13 mouse cellular contexts compared by ENCODE assay signal in genomic region chr7:63901346-63901745, GRCm38 (mm10). TPM values are rescaled to one million over a fixed set of nuclear protein-coding genes. Genes with fewer than 3 reads are reported as not detected.
DNase-seq lines count a peak whose midpoint lies in the region; ATAC-seq and TF ChIP-seq lines count a peak whose summit lies in the region.
"Had no signal": no experiment of that assay in that cellular context is flagged by ENCODE, and none has a peak within 500 bp of the region (broad histone marks: within the 10 kb centered on the region; RNA-seq: fewer than 3 reads in every experiment).

No protein-coding gene starts in this region.

- DNase-seq in frontal cortex, adult 2 months (ENCODE audit: extremely low spot score in 1 of 2, low spot score in 1 of 2): no peak
- DNase-seq in liver, adult 2 months (ENCODE audit: extremely low read depth, low read depth, low spot score): no peak
- DNase-seq in liver, embryonic 11.5 days (ENCODE audit: low spot score): no peak
- DNase-seq in brain, embryonic 14.5 days (ENCODE audit: low read depth): peak; percentile 73
- peak; percentile 66 for DNase-seq in left cerebral cortex, postnatal 4 days
- DNase-seq in adrenal gland, postnatal 4 days (ENCODE audit: low spot score in 2 of 2): no peak
- no peak for DNase-seq in gastrocnemius, postnatal 4 days (ENCODE audit: low spot score in 2 of 2)
- DNase-seq: kidney, postnatal 10 days; liver had no signal

- TF ChIP-seq POLR2A in liver, adult 2 months (IDR thresholded peaks at IDR 0.05; ENCODE audit: extremely low read depth, insufficient read depth, low read length): no peak
- no peak for TF ChIP-seq POLR2A in brain, embryonic 14.5 days (IDR thresholded peaks at IDR 0.05; ENCODE audit: borderline replicate concordance, extremely low read depth, insufficient read depth, insufficient read length, poor library complexity, severe bottlenecking)

- H3K9me3 ChIP-seq in liver, embryonic 11.5 days (ENCODE audit: control insufficient read depth, low read length): no peaks in the 10 kb centered on the region
- H3K9me3 ChIP-seq: megakaryocyte, embryonic 14.5 days had no signal

- peak overlapping the region; percentile 71; the same call in 1 of the 2 replicates for H3K27ac ChIP-seq in liver, adult 2 months (replicated peaks; ENCODE audit: insufficient read depth, low read depth, low read length)
- no peak overlapping the region for H3K27ac ChIP-seq in liver, embryonic 11.5 days (ENCODE audit: low read depth, low read length)

- no peak for TF ChIP-seq CTCF in liver, adult 2 months (IDR thresholded peaks at IDR 0.05; ENCODE audit: low read depth, low read length)
- TF ChIP-seq CTCF in brain, embryonic 14.5 days (IDR thresholded peaks at IDR 0.05; ENCODE audit: borderline replicate concordance, extremely low read depth, insufficient read depth, insufficient read length): no peak

- H3K36me3 ChIP-seq in liver, adult 2 months (ENCODE audit: control insufficient read depth, insufficient read depth, low read length): no peaks in the 10 kb centered on the region
- H3K36me3 ChIP-seq in liver, embryonic 11.5 days (ENCODE audit: control insufficient read depth, insufficient read depth, low read length): no peaks in the 10 kb centered on the region

- H3K79me2 ChIP-seq in liver, adult 2 months (ENCODE audit: control insufficient read depth, insufficient read depth, low read length): peaks cover 66% of the 10 kb centered on the region; the same call in 1 of the 2 replicates

- 73% methylated on average over 11 of the region's 11 CpGs for WGBS in liver, adult 2 months
- WGBS in liver, embryonic 11.5 days: 76% methylated on average over 11 of the region's 11 CpGs

- H3K27me3 ChIP-seq in liver, adult 2 months (ENCODE audit: control insufficient read depth, insufficient read depth, low read length): no peaks in the 10 kb centered on the region
- peaks cover 5% of the 10 kb centered on the region for H3K27me3 ChIP-seq in liver, embryonic 11.5 days (replicated peaks; ENCODE audit: control insufficient read depth, insufficient read depth, low read length)

- H3K4me3 ChIP-seq in liver, adult 2 months (ENCODE audit: insufficient read depth, low read depth, low read length): no peak overlapping the region
- no peak overlapping the region for H3K4me3 ChIP-seq in liver, embryonic 11.5 days (ENCODE audit: low read depth, low read length)
- H3K4me3 ChIP-seq: megakaryocyte, embryonic 14.5 days had no signal

- intact Hi-C loops in left cerebral cortex, postnatal 4 days (cut with DNase I): no loop called here

- H3K4me2 ChIP-seq in liver, embryonic 11.5 days: no peak overlapping the region

- peaks cover 62% of the 10 kb centered on the region for H3K4me1 ChIP-seq in liver, adult 2 months (ENCODE audit: control insufficient read depth, insufficient read depth, low read length)
- H3K4me1 ChIP-seq in liver, embryonic 11.5 days (replicated peaks; ENCODE audit: control insufficient read depth, insufficient read depth, low read length): peaks cover 27% of the 10 kb centered on the region

- no peak overlapping the region for H3K9ac ChIP-seq in liver, adult 2 months (ENCODE audit: low read depth, low read length)
- no peak overlapping the region for H3K9ac ChIP-seq in liver, embryonic 11.5 days (ENCODE audit: low read depth, low read length)

- peak; percentile 25 for ATAC-seq in frontal cortex, adult (ENCODE audit: low TSS enrichment)
- no peak for ATAC-seq in liver, embryonic 11.5 days (replicated peaks; ENCODE audit: low FRiP score)

RNA-seq across cellular contexts. Expression of gene E030018B13Rik, which starts 15.3 kb away (rescaled TPM):
- not detected in 2 replicates for polyA plus RNA-seq in frontal cortex, adult 2 months (2012; rRNA removed)
- total RNA-seq in liver, adult 2 months (2014; rRNA removed): 0.09 TPM in 1 of 2 replicates, not detected in the other
- not detected in 2 replicates for polyA plus RNA-seq in liver, adult 2 months (2012; rRNA removed)
- polyA plus RNA-seq in liver, embryonic 11.5 days (2014; fragmentation: Nextera tagmentation; extraction: Ambion mirVana): 0.25 TPM in 1 of 2 replicates, not detected in the other
- polyA plus RNA-seq in brain, embryonic 14.5 days (2012; rRNA removed): not detected in 2 replicates
- total RNA-seq in left cerebral cortex, postnatal 4 days (2021): not detected
- not detected for total RNA-seq in adrenal gland, postnatal 4 days (2021)
- total RNA-seq in gastrocnemius, postnatal 4 days (2021): not detected
- total RNA-seq: hematopoietic stem cell, adult 5-6 weeks had no signal
- polyA plus RNA-seq: testis, adult 2 months had no signal

RNA-seq across cellular contexts. Expression of gene Klf13, which starts 37.4 kb away (rescaled TPM):
- 57.6 and 60.4 TPM in 2 replicates for polyA plus RNA-seq in frontal cortex, adult 2 months (2012; rRNA removed)
- total RNA-seq in liver, adult 2 months (2014; rRNA removed): 26.2 and 26.4 TPM in 2 replicates
- 14.1 and 19.8 TPM in 2 replicates for polyA plus RNA-seq in liver, adult 2 months (2012; rRNA removed)
- 20.0 and 20.9 TPM in 2 replicates for polyA plus RNA-seq in liver, embryonic 11.5 days (2014; fragmentation: Nextera tagmentation; extraction: Ambion mirVana)
- 12.4 and 19.8 TPM in 2 replicates for polyA plus RNA-seq in brain, embryonic 14.5 days (2012; rRNA removed)
- total RNA-seq in left cerebral cortex, postnatal 4 days (2021): 10 to 100 TPM; 72.3 to 73.5 TPM
- 10 to 100 TPM; 70.9 to 77.5 TPM for total RNA-seq in adrenal gland, postnatal 4 days (2021)
- 10 to 100 TPM; 41.3 to 46.0 TPM for total RNA-seq in gastrocnemius, postnatal 4 days (2021)

Comparison
In these comparisons a context has a peak if more than half of its experiments do, and no peak if none do; other contexts are left out.
1. DNase-seq: peak in brain, embryonic 14.5 days (single experiment) and left cerebral cortex, postnatal 4 days (single experiment); none in frontal cortex, adult 2 months (0 of 2), liver, adult 2 months (single experiment), liver, embryonic 11.5 days (single experiment), adrenal gland, postnatal 4 days (0 of 2) and gastrocnemius, postnatal 4 days (0 of 2).